Mouse (Mus musculus): ENCODE results near the gene Gnat1. TPM values are rescaled to one million over a fixed set of nuclear protein-coding genes. Genes with fewer than 3 reads are reported as not detected.

Gnat1 gene
- polyA plus RNA-seq, 1 experiment from 2014 or later = 1.9 TPM

DNA sequence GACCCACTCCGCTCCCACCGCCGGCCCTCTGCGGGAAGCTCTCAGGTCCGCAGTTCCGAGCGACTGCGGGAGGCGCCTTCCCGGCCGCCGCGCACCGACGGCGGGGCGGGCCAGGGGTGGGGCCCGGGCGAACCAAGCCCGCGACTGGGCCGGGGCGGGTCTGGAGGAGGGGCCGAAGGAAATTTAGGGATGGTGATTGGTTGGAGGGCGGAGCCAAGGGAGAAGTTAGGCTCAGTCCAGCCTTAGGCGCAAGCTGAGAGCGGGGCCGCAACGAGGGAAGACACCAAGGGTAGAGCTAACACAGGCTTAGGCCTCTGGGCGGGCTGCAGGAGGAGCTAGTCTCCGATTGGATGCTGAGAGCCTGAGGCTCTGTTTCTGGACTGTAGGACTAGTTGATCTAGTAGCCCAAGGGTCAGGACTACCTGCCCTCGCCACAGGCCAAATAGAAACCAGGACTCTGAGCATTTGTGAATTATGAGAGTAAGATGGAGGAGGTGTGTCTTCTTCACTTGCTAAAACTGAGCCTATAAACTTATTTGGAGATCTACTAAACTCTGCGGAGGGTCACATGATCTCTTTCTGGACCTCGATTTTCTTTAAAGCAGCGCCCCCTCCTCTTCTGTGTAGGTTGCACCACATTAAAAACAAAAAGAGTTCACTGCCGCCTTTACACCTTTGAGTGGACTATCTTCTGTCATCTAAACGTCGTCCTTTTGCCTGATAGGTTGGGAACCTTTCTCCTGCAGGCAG lies 44.1 kb downstream of the Gnat1 start, which contains the start of gene Gnai2:
Gene Gnai2, minus strand, starts transcription at position 89 of the 750 bp plus-strand sequence.
- Histone ChIP-seq H3K9ac (peak within 1 kb of the TSS; percentile 97), H3K36me3 (0 out of 2 replicates have a peak, but pooled peaks cover 3% of the 10 kb centered on the region), H3K4me2 (peak within 1 kb of the TSS; percentile 96), H3K4me1 (peaks cover 34% of the 10 kb centered on the region), H3K27ac (peak within 1 kb of the TSS; percentile 88), H3K4me3 (replicated peaks) (peak within 1 kb of the TSS; percentile 86), H3K9me3 (no peaks in the 10 kb centered on the region), H3K27me3 (replicated peaks) (no peaks in the 10 kb centered on the region)
- WGBS = 4% methylated on average over 38 of the region's 38 CpGs
- peak; percentile 96 for ATAC-seq (ENCODE audit: insufficient read depth, low FRiP score, low read depth)

DNA sequence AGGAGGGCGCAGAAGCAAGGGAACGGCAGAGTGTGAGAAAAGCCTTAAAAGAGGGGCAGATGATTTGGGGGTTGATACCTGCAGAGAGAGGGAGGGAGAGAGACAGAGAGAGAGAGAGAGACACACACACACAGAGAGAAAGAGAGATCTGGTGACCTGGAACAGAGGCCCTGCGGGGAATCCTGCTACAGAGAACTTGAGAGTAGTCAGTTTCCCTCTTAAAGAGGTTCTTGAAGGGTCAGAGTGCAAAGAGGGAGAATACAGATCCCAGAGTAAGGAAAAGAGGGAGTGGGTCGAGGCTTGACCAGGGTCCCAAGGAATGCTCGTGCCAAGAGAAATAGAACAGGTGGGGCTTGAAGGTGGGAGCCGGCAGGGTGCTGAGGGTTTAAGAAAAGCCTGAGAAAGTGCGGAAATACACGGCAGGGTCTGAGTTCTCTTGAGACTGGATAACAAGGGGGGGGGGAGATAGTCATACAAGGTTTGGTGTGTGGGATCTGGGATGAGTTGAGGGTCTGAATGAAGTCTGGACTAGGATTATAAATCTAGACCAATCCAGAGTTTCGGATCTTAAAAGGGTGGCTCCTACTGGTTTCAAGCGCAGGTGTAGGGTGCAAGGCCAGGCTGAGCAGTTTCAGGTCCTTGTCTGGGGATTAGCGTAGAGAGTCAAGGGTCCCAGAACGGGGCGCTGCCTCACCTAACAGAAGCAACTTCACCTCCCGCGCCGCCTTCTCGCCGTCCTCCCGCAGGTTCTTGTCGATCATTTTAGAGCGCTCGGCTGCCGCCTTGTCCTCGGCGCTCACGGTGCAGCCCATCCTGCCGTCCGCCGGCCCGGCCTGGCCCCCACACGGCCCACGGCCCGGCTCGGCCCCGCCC lies 44.9 kb downstream of the Gnat1 start:
- peaks cover 42% of the 10 kb centered on the region for H3K4me1 ChIP-seq
- H3K4me2 ChIP-seq = peak overlapping the region; percentile 96
- H3K4me3 ChIP-seq (replicated peaks) = peak overlapping the region; percentile 86
- peak overlapping the region; percentile 97 for H3K9ac ChIP-seq
- no peaks in the 10 kb centered on the region for H3K27me3 ChIP-seq (replicated peaks)
- H3K9me3 ChIP-seq = no peaks in the 10 kb centered on the region
- WGBS = under 1% methylated on average over 35 of the region's 35 CpGs
- H3K27ac ChIP-seq = peak overlapping the region; percentile 88
- 0 out of 2 replicates have a peak, but pooled peaks cover 3% of the 10 kb centered on the region for H3K36me3 ChIP-seq
- no peak for ATAC-seq (ENCODE audit: insufficient read depth, low FRiP score, low read depth)

DNA sequence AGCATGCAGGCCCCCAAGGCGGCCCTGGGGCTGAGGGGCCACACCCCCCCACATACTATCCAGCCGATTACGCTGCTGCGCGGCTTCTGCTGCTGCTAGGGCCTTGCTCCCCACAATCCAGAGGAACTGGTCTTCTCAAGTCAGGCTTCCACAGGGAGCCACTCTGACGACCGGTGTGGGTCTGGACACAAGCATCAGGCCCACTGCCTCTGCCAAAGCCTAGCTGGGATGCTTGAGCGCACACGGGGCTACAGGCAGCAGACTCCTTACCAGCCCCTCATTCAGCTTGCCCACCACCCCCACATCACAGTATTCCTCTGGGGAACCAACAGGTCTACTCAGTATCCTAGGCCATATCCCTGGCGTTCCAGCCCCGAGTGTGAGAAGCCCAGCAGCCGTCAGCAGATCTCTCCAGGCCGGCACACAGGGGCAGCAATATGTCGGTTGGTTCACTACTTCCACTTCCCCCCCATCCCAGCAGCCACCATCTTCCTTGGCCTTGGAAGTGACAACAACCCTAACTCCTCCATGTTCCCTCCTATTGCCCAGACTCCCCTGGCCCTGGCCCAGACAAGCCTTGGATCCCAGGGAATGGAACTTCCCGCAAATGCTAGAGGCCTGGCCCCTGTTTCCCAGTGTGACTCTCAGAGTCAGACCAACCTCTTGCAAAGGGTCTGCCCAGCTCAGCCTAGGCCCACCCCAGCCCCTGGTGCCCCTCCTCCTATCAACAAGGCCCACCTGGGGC lies 45.7 kb downstream of the Gnat1 start:
- under 1% methylated on average over 15 of the region's 15 CpGs for WGBS

DNA sequence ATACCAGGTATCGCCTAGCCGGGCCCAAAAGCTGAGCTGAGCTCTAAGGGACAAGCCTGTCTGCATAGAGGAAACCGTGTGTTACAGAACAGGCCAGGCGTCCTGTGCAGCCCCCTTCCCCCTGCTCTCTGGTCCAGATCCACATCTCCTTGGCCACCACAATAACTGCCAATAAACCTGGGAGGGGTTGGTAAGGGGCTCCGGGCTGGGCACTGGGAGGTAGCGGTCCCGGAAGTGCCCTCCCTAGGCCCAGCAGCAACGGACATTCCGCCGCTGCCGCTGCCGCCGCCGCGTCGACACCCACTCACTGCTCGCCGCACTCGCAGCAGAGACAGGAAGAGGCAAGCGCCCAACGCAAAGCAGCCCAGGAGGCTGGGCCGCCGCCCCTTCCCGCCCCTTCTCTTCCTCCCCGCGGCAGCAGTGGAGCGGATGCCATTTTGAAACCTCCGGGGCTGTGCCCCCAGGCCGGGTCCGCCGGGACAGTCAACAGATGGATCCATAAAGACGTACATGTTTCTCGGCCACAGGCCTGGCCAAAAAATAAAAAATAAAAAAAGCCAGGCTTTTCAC lies 46.3 kb downstream of the Gnat1 start:
- H3K27me3 ChIP-seq (replicated peaks) = no peaks in the 10 kb centered on the region
- peaks cover 57% of the 10 kb centered on the region for H3K4me1 ChIP-seq
- H3K36me3 ChIP-seq = 0 out of 2 replicates have a peak, but pooled peaks cover 3% of the 10 kb centered on the region
- H3K4me3 ChIP-seq (replicated peaks) = peak overlapping the region; percentile 86
- no peaks in the 10 kb centered on the region for H3K9me3 ChIP-seq
- WGBS = 2% methylated on average over 33 of the region's 33 CpGs
- peak overlapping the region; percentile 96 for H3K4me2 ChIP-seq
- peak overlapping the region; percentile 97 for H3K9ac ChIP-seq
- peak overlapping the region; percentile 88 for H3K27ac ChIP-seq
- peak; percentile 28; the same call in 1 of the 2 replicates for ATAC-seq (ENCODE audit: insufficient read depth, low FRiP score, low read depth)

More for the DNA sequence above, 45.7 kb downstream of the Gnat1 start:
- no peak for ATAC-seq (ENCODE audit: insufficient read depth, low FRiP score, low read depth)
- H3K9ac ChIP-seq = peak overlapping the region; percentile 97
- peak overlapping the region; percentile 86 for H3K4me3 ChIP-seq (replicated peaks)
- H3K27ac ChIP-seq = peak overlapping the region; percentile 88
- H3K9me3 ChIP-seq = no peaks in the 10 kb centered on the region
- H3K4me2 ChIP-seq = peak overlapping the region; percentile 96
- 0 out of 2 replicates have a peak, but pooled peaks cover 3% of the 10 kb centered on the region for H3K36me3 ChIP-seq
- peaks cover 50% of the 10 kb centered on the region for H3K4me1 ChIP-seq
- H3K27me3 ChIP-seq (replicated peaks) = no peaks in the 10 kb centered on the region

DNA sequence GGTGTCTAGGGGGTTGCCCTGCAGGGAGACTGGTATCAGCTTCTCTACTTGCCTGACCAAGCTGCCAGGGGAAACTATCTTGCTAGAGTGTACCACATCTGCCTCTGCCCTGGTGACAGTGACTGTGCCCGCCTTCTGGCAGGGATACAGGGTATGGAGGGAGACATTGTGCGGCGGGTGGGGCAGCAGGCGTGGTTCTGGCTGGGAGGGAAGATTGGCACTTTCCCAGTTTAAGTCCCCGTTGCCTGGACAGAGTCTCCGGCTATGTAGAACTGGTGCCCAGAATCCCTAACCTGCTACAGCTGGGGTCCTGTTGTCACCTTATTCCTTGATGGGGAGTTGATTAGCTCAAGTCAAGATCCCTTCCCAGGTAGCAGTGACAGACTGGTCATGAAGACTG lies 47.0 kb downstream of the Gnat1 start:
- Histone ChIP-seq H3K9me3 (no peaks in the 10 kb centered on the region), H3K4me1 (peaks cover 64% of the 10 kb centered on the region), H3K36me3 (0 out of 2 replicates have a peak, but pooled peaks cover 3% of the 10 kb centered on the region), H3K27ac (peak overlapping the region; percentile 88), H3K4me2 (peak overlapping the region; percentile 96), H3K27me3 (replicated peaks) (no peaks in the 10 kb centered on the region), H3K4me3 (replicated peaks) (peak overlapping the region; percentile 86), H3K9ac (peak overlapping the region; percentile 97; the same call in 1 of the 2 replicates)
- ATAC-seq (ENCODE audit: insufficient read depth, low FRiP score, low read depth) = no peak
- WGBS = 51% methylated on average over 6 of the region's 6 CpGs

DNA sequence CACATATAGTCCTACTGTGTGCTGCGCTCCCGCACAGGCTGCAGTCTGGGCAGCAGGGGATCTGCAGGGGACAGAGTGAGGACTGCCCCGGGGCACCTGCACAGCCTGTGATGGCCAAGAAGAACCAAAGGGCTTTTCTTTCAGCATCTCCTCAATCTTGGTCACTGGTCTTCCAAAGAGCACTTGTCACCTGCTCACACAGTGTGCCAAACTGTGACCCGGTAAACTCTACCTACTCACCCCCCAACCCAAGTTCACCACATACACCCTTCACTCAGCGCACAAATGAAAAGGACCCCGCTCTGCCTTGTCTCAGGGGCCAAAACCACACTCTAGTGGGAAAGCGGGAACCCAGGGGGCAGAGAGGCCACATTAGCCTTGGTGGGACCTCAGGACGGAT lies 47.7 kb downstream of the Gnat1 start:
- no peaks in the 10 kb centered on the region for H3K9me3 ChIP-seq
- no peaks in the 10 kb centered on the region for H3K27me3 ChIP-seq (replicated peaks)
- H3K4me3 ChIP-seq (replicated peaks) = peak overlapping the region; percentile 86; the same call in 1 of the 2 replicates
- peak overlapping the region; percentile 96; the same call in 1 of the 2 replicates for H3K4me2 ChIP-seq
- H3K9ac ChIP-seq = no peak overlapping the region
- ATAC-seq (ENCODE audit: insufficient read depth, low FRiP score, low read depth) = no peak
- H3K27ac ChIP-seq = peak overlapping the region; percentile 69; the same call in 1 of the 2 replicates
- 89% methylated on average over 8 of the region's 8 CpGs for WGBS
- H3K4me1 ChIP-seq = peaks cover 70% of the 10 kb centered on the region
- H3K36me3 ChIP-seq = 0 out of 2 replicates have a peak, but pooled peaks cover 3% of the 10 kb centered on the region

DNA sequence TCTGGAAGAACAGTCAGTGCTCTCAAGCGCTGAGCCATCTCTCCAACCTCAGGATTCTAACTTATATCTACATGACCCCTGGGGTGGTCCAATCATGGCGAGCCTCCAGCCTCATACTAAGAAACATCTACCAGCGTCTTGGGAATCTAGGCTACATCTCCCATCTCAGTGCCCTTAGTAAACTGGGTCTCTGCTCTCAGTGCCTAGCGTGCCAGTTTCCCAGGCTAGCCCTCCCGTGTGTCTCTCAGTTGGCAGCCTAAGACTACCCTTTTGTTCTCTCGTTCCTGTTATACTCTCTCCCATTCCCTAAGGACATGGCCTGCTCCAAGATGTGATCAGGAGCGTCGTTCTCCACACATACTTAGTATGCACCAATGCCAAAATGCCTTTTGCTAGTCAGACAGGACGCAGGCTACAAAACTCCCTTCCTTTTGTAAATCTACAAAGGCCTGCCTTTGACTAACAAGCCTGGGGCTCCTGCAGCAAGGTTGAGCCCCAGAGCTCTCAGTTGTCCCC lies 48.1 kb downstream of the Gnat1 start:
- Histone ChIP-seq H3K36me3 (0 out of 2 replicates have a peak, but pooled peaks cover 3% of the 10 kb centered on the region), H3K9me3 (no peaks in the 10 kb centered on the region), H3K4me3 (replicated peaks) (no peak overlapping the region), H3K4me1 (peaks cover 75% of the 10 kb centered on the region), H3K9ac (no peak overlapping the region), H3K27me3 (replicated peaks) (no peaks in the 10 kb centered on the region), H3K4me2 (peak overlapping the region; percentile 96; the same call in 1 of the 2 replicates), H3K27ac (peak overlapping the region; percentile 69; the same call in 1 of the 2 replicates)
- 72% methylated on average over 9 of the region's 9 CpGs for WGBS
- no peak for ATAC-seq (ENCODE audit: insufficient read depth, low FRiP score, low read depth)

DNA sequence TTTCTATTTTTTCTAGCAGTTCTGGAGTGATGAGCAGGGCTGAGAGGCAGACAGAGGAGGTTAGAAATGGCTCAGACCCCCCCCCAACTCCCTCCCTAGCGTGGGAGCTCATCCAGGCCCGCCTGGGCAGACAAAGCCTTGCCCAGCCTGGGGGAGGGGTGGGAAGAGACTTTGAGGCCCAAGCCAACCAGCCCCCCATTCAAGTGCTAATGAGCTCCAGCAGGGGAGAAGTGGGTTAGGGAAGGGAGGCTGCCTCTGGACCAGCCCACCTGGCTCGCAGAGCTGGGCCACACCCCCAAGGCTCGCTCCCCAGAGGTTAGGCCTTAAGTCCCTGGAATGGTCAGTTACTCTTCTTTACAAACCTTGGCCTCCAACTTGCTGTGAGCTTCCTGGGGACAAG lies 48.9 kb downstream of the Gnat1 start:
- 0 out of 2 replicates have a peak overlapping the region, but pooled peaks have one; percentile 25 for H3K9ac ChIP-seq
- no peaks in the 10 kb centered on the region for H3K27me3 ChIP-seq (replicated peaks)
- ATAC-seq (ENCODE audit: insufficient read depth, low FRiP score, low read depth) = no peak
- H3K4me2 ChIP-seq = peak overlapping the region; percentile 11
- WGBS = 8% methylated on average over 4 of the region's 4 CpGs
- peaks cover 72% of the 10 kb centered on the region for H3K4me1 ChIP-seq
- no peaks in the 10 kb centered on the region for H3K9me3 ChIP-seq
- peak overlapping the region; percentile 69 for H3K27ac ChIP-seq
- H3K36me3 ChIP-seq = 0 out of 2 replicates have a peak, but pooled peaks cover 4% of the 10 kb centered on the region
- H3K4me3 ChIP-seq (replicated peaks) = no peak overlapping the region

DNA sequence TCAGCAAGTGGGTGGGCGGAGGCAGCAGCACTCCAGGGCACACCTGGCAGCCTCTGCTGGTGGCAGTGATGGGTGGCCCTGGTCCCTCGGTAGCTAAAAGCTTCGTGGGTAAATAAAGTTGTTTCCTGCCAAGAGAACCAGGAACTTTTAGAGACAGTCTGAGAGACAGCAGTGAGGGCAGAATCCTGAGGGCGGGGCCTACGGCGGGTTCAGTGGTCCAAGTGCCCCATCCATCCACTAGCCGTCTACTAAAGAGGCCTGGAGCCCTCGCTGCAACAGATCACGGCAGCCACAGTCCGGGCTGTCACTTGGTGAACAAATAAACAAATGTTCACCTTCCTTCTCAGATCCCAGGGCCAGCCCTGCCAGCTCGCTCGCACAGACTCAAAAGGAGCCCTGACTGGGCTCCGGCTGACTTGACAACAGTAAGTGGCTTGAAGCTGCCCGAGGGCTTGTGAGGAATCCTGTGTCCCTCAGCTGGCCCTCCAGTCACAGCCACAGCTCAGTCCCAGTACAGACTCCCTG lies 49.5 kb downstream of the Gnat1 start:
- no peak overlapping the region for H3K9ac ChIP-seq
- 26% methylated on average over 14 of the region's 14 CpGs for WGBS
- peaks cover 77% of the 10 kb centered on the region for H3K4me1 ChIP-seq
- H3K9me3 ChIP-seq = no peaks in the 10 kb centered on the region
- no peaks in the 10 kb centered on the region for H3K27me3 ChIP-seq (replicated peaks)
- H3K4me2 ChIP-seq = peak overlapping the region; percentile 11
- peak overlapping the region; percentile 69 for H3K27ac ChIP-seq
- H3K4me3 ChIP-seq (replicated peaks) = no peak overlapping the region
- no peak for ATAC-seq (ENCODE audit: insufficient read depth, low FRiP score, low read depth)
- H3K36me3 ChIP-seq = 0 out of 2 replicates have a peak, but pooled peaks cover 9% of the 10 kb centered on the region

DNA sequence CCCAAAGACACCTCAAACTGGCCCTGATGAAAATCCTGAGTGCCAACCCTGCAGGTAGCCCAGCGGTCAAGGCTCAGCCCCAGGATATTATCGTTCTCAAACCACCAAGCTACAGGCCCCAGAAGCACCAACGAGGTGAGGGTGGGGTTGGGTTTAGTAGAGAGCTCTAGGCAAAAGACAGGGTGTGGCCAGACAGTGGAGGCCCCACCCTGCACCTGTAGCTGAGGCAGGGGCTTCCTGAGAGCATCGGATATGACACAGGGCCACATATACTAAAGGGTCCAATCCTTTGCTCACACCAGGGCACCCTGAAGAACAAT lies 50.1 kb downstream of the Gnat1 start:
- Histone ChIP-seq H3K27me3 (replicated peaks) (no peaks in the 10 kb centered on the region), H3K9ac (no peak overlapping the region), H3K9me3 (no peaks in the 10 kb centered on the region), H3K4me3 (replicated peaks) (0 out of 2 replicates have a peak overlapping the region, but pooled peaks have one; percentile 8), H3K36me3 (0 out of 2 replicates have a peak, but pooled peaks cover 9% of the 10 kb centered on the region), H3K4me2 (peak overlapping the region; percentile 31; the same call in 1 of the 2 replicates), H3K27ac (peak overlapping the region; percentile 69), H3K4me1 (peaks cover 83% of the 10 kb centered on the region)
- ATAC-seq (ENCODE audit: insufficient read depth, low FRiP score, low read depth) = no peak
- WGBS = 34% methylated on average over 4 of the region's 4 CpGs

Measured in stomach, embryonic 15.5 days (tissue).